Mouse (Mus musculus) WW6 (cell line): Measurements from ENCODE around the gene Arhgdia.

ENCODE experiments used
- DNase-seq: peaks from one replicate; pipeline ENCODE4 v3.0.0-alpha.2; 2013; ENCODE audit warnings: low read depth, low spot score

Gene Arhgdia

DNA sequence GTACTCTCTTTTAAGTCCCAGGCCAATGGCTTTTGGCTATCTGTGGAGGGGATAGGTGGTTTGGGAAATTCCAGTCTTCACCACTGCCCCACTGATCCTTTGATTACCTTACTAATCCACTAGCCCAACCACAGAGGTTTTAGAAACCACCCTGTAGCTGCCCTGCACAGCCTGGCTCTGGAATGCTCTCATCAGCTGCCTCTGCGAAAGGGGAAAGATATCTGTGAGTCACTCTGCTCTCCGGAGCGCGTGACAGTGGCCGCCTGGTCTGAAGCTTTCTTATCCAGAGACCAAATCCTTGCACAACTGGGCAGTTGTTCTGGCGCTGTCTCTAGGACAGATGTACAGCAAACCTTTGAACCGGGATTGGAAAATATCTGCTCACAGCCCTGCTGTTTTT, 26.6 kb downstream of the Arhgdia start:
- DNase-seq, result no peak

DNA sequence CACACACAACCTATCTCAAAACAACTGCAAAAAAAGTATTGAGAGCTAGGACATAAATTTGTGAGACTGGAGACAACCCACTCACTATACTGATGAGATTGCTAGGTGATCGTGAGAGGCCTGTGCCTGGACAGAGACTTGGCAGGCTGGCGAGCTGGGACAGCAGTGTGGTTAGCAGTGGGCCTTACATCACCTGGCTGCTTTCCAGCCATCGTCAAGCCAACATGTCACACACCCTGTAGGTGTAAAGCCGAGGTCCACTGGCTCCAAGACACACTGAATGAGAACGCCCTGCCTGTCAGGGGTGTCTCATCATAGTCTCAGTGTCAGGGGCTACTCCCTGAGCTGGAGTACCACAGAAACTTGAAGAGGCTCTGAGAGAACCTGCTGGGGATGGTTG, 28.7 kb downstream of the Arhgdia start:
- no peak for DNase-seq

DNA sequence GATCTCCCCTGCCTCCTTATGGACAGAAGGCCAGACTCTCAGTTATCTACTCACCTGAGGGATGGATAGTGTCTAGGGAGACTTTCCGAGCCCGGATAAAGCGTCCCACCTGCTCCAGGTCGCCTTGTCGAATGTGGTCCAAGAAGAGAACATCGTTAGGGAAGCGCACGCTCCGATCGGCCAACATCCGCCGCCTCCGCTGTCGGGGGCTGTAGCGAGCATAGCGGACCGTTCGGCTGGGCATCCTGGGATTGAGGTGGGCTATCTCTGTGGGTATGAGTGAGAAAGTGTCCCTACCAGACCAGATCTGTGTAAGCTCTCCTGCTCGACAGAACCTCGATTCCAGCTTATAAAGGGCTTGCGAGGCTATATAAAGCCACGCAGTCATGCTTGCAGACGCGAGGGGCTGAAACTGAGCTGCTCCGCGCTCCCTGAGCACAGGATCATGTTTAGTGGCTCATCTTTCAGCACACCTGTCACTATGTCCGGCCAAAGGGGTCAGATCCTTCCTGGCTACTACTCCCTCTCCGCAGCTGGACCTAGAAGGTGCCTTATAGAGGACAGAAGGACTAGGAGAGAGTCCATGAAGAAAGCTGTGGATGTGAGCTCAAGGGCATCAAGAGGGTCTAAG, 30.5 kb downstream of the Arhgdia start, which contains the start of gene Ppp1r27:
Ppp1r27 (minus strand) TSS at position 323 of the 631 bp plus-strand sequence.
- no peak for DNase-seq

DNA sequence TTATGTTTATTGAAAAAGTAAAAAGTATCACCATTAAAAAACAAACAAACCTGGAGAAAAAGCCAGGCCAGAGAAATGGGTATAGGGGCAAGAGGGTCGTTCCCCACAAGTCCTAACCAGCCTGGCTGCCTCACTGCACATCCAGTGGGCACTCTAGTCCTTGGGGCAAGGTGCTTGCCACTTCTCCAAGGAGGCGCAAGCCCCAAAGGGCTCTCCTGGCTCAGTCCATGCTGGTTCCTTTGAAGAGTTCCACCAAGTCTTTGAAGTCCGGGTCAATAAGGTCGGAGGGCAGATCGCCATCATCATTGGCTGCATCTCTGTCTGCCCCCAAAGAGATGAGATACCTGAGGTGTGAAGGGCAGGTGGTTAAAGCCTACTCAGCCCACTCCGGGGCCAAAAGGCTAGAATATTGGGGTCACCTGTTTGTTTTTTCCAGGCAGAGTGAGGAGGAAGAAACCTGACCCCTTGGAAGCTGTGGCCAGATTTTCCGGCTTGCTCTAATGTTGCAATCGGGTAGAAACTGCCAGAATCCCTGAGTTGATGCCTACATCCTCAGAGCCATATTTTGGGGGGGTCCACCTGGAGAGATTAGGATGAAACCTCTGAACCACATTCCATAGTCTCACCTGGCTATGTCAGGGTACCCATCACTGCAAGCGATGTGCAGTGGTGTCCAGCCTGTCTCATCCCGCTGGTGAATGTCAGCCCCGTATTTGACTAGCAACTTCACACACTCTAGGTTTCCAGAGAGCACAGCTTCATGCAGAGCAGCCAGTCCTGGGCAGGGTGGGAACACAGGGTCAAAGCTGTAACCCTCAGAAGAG, 31.2 kb downstream of the Arhgdia start:
- no peak for DNase-seq

DNA sequence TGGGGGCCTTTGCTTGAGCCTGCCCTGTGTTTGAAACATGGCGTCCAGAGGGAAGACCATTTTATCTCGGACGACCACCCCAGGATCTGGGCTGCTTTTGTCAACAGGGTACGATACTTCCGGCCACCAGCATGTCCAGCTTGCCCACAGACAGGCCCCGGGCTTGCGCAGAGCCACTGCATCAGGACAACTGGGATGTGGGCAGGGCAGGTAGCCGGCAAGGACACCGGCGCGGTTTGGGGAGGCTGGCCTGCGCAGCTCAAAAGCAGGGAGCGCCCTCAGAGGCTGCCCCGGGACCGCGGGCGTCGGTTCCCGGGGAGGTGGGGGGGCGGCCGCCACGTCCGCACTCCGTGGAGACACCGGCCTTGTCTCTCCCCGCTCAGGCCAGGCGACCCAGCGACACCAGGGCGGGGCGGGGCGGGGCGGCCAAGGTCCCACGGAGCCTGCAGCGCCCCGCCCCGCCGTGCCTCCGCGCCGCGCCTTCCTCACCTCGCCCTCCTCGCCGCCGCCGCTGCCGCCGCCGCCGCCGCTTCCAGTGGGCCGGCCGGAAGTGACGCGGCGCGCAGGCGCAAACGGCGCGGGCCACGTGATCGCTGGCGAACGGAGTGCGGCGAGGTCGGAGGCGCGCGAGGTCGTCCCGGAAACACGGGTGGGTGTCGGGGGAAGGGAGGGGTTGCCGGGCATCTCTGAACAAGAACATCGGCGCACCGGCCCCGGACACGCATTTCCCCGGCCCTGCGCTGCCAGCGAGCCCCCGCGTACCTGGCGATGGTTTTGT, 32.1 kb downstream of the Arhgdia start, which contains the start of gene Mcrip1:
Mcrip1 (minus strand) TSS at position 560 of the 778 bp plus-strand sequence.
- peak; percentile 63 for DNase-seq

DNA sequence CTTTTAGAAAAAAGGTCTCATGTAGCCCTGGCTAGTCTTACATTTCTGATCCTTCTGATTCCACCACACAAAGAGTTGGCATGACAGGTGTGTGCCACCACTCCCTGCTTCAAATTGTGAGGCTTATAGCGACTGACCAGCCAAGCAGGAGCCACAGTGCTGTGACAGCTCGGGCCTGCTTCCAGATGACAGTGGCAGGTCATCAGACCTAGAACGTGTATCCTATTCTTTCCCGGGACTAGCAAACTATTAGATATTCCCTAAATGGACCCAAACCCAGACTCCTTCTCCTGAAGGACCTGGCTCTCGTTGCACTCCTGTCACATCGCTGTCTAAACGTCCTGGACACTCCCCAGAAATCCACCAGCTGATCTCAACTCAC, 32.6 kb downstream of the Arhgdia start:
- DNase-seq, result no peak

DNA sequence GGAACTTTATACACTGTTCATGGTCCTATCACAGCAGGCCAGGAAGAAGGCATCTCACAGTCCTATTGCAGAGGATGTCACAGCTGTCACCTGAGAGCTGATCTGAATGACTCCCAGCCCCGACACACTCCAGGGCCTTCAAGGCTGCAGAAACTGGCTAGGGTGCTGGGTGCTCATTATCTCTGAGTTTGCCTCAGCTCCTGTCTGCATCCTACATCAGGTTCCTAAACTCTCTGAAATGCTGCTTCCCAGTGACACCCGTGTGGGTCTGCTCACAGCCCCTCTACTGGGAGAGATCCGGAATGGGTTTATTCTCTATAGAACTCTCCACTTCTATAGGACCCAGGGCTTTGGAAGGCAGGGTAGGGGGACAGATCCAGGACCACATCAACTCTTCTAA, 33.2 kb downstream of the Arhgdia start:
- no peak for DNase-seq

DNA sequence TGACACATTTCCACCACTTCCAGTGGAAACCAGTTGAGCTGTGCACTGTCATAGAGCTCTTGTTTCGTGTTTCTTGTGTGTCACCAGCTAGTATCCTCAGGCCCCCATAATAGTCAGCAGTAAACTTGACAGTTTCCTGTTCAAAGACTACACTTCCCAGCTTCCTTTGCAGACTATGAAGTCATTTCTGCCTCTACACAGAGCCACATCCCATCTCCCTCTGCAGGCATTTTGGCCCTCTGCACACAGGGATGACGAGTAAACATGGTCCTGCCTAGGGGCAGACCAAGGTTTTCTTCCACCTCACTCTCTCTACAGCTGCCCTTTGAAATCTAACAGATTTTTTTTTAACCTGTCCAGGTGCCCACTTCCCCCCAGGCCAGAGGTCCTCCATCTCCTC, 34.0 kb downstream of the Arhgdia start:
- no peak for DNase-seq

DNA sequence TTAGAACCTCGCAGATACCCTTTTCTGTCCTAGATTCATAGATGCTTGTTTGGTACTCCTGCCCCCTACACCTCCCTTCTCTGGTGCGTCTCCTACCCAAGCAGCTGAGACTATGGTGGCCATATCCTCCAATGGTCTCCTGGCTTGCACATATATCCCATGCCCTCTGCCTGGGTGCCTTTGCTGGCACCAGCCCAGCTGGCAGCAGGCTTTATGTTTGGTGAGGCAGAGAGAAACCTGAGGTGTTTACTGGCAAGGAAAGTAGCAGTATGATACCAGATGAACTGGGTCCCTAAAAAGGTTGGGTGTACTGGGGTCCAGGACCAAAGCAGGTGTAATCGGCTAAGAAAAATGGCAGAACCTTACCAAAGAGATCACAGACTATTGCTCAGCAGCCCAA, 35.5 kb downstream of the Arhgdia start:
- DNase-seq, result no peak

DNA sequence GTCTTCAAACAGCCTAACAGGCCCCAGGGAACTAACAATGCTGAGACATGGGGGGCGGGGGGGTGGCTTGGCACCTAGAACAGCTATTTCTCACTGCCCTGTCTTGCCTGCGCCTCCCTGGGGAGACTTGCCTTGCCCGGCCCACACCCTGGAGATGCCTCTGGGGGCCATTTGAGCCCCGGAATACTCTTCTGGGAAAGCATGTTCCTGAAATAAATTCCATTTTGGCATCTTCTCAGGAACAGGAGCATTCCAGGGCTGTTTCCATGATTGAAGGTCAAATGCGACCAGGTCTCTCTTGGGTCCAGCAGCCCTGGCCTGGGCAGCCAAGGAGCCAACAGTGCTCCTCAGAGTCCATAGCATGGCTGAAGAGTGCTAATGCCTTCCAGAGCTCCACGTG, 39.0 kb downstream of the Arhgdia start:
- no peak for DNase-seq

DNA sequence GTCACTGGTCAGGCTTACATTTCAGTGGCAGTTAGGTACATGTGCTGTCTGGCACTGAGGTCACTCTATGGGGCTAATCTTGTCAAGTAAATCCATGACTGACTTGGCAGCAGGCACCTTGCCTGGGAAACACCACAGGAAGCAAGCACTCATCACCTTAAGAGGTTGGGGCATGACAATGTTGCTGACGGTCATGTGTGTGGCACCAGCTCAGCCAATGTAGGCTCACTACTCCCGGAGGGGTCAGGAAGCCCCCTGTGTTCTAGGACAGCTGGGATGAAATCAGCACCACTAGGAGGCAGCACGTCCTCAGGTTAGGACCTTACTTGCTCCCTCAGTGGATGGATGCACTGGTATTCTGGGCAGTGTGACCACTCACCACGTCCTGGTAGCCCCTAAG, 39.5 kb downstream of the Arhgdia start:
- DNase-seq, result no peak

DNA sequence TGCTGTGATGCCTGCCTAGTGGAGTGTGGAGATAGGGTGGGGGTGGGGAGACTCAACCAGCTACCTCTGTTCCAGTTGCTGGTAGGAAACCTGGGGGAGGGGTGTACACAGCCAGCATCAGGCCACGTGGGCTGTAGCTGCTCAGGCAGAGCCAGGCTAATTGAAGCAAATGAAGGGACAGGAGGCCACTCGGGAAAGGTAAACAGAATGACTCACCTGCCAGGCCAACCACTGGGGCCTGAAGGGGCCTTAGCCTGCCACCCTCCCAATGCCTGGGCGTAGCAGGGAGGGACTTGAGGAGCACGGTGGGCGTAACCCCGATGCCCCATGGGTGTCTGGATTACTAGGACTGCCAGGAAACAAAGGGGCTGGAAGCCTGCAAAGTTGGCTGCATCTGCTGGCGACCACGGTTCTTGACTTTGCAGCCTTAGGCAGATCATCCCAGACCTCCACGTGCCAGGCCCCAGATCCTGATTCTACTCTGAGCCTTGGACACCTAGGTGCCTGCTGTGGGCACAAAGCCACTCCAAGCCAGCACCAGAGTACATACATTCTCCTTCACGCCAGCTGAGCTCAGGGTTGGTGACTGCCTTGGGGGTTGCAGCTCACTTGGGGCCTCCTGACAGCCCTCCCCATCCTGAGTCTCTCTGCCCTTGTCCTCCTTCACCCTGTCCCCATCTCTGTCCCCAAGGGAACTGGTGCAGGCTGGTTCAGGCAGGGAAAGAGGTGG, 42.0 kb downstream of the Arhgdia start:
- no peak for DNase-seq

DNA sequence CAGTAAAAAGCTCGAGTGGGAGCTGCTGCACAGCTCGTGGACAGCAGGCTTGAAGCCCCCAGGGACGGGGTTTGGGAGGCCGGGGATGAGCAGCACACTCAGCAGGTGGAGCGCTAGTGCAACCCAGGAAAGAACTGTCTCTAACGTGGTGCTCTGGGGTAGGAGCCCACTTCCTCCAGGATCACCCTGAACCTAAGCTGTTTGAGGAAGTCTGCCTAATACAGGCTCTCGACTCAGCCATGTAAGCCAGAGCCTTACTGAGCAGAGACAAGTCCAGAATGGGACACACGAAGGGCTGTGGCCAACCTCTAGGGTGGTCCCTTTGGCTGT, 42.5 kb downstream of the Arhgdia start:
- DNase-seq, result no peak

DNA sequence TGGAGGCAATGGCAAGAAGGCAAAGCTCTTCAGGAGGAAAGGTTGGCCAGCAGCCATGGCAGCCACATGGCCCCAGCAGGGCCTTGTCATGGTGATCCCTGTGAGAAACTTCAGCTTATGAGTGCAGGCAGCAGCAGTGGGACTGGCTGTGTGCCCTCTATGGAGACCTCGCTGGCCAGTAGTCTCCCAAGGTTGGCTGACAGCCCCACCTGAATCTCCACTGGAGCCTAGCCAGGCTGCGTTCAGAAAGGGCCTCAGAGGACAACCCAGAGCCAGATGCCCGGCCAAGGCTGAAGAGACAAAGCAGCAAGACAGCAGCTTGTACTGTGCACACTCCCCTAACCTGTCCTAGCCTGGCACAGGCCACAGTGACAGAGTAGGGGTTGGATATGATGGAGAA, 42.9 kb downstream of the Arhgdia start:
- DNase-seq, result no peak

DNA sequence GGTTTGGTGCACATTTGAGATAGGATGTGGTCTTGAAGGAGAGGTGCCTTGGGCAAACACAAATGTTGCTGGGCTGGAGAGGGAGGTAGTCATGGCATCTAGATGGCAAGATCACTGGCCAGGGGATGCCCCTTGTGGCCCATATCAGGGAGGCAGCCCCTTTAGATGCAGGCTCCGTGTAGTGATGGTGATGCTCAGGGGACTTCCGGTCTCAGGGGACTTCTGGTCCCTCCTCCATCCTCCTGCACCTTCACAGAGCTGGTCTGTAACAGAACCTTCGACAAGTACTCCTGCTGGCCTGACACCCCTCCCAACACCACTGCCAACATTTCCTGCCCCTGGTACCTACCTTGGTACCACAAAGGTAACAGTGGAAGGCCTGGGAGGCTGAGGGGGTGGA, 45.6 kb downstream of the Arhgdia start:
- no peak for DNase-seq

DNA sequence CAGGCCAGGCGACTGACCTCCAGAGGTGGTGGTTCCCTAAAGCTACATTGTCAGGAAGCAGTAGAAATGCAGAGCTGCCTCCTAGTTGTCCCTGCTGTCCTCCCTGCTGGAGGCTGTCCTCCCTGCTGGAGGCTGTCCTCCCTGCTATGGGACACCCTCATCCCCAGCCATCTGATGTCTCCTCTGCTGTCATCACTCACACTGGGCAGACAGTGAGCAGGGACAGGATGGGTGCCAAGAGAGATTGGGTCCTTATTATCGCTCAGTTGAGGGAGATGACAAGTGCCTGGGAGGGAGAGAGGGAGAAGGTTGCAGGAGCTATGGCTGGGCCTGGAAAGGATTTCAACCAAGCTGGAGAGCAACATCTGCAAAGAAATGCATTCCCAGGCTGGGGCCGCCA, 46.3 kb downstream of the Arhgdia start:
- DNase-seq, result no peak

DNA sequence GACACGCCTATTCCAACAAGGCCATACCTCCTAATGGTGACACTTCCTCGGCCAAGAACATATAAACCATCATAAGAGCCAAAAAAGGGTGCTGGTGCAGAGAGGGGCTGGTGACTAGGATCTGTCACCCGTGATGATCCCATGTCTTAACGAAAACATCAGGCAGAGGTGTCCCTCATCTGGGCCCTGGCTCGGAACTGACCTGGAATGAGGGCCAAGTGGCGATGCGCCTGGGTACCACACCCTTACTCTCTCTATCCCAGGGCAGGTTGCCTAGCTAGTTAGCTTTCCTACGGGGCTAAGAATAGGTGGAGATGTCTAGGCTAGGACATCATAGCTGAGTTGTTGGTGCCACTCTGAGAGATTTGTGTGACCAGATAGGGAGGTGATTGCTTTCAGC, 47.3 kb downstream of the Arhgdia start:
- DNase-seq, result no peak

DNA sequence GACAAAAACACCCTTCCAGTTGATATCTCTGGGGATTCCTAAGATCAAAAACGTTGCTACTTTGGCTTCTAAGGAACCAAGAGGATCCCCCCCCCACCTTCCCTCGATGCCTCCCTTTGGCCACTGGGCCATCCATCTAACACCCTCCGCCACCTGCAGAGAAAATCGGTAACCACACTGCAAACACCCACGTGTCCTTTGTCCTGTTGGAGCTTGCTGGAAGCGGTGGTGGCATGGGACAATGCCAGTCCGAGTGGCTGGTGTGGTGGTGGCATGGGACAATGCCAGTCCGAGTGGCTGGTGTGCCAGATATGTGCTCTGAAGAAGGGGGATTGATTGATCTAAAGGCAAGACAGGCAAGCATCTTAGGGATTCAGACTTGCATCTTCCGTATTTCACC, 49.8 kb downstream of the Arhgdia start:
- no peak for DNase-seq

DNA sequence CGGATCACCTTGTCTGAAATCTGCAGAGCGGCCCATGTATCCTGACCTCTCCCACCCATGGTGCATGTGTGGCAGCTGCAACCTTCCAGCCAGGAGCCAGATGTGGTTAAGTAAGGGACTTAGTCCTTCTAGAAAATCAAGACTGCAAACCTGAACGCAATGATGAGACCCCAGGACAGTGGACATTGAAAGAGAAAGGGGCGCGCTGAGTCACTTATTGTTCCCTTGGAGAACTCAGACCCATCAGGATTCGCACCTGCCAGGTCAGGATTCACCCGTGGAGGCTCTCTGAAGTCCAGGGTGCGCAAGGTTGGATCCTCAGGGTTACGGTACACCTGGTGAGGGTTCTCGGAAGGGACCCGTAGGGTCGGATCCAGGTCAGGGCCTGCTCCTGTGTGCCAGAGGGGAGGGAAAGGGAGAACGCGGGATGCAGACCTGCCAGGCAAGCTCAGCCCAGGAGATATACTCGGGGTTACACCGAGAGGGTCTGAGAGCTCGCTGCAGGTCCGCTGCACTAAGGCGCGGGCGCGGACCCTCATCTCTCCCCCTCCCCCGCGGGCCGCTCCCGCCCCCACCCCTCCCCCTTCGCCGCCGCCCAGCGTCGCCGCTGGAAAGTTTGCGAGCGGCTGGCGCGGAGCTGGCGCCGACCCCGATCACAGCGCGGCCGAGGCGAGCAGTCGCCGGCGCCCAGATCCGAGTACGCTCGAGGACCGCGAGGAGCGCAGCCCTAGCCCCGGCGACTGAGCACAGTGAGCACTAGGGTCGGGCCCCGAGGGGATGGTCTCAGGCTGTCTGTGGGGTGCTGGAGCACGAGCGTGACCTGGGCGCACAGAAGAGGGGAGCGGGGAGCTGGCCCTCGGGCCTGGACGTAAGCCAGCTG, 51.1 kb downstream of the Arhgdia start, which contains the start of gene Gcgr:
Gcgr (plus strand) TSS at position 615 of the 880 bp plus-strand sequence.
- DNase-seq, result no peak

DNA sequence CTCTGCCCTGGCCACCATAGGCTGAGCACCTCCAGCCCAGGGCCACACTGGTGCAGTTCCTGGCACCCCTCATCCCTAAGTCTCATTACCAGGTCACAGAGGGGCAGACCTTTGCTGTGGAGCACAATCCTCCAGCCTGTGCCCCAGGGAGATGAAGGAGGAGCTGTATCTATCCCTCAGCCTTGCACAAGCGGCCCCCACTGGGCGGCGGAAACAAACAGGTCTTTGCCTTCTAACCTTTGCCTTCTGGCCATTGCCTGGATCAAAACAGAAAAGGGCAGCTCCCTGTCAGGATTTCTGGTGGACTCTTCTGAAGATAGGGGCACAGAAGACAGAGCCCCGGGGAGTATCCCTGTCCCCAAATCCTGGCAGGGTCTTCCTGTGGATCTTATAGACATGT, 52.5 kb downstream of the Arhgdia start:
- DNase-seq, result no peak
